Mouse (Mus musculus) ES-E14 (cell line): ENCODE measurements around the gene Ppp1r14c.

ENCODE experiments used
- CHD2 ChIP-seq: IDR thresholded peaks from 2 replicates; pipeline ENCODE4 v1.6.1; 2014; ENCODE audit warnings: mild to moderate bottlenecking, low read depth, low read length, inconsistent platforms
- HCFC1 ChIP-seq: IDR thresholded peaks from 2 replicates; pipeline ENCODE4 v1.6.1; 2012; ENCODE audit warnings: low read length, inconsistent platforms, borderline replicate concordance; ENCODE audit not compliant: insufficient read depth
- MAFK ChIP-seq: IDR thresholded peaks from 2 replicates; pipeline ENCODE4 v1.6.1; 2014; ENCODE audit warnings: mild to moderate bottlenecking, low read depth, low read length, inconsistent platforms; ENCODE audit not compliant: insufficient read depth
- ZC3H11A ChIP-seq: IDR thresholded peaks from 2 replicates; pipeline ENCODE4 v1.6.1; 2012; ENCODE audit warnings: low read depth, mild to moderate bottlenecking, inconsistent platforms, low read length, borderline replicate concordance
- ZNF384 ChIP-seq: IDR thresholded peaks from 2 replicates; pipeline ENCODE4 v1.6.1; 2012; ENCODE audit warnings: low read depth, low read length, inconsistent platforms

GRCm38 (mm10) chr10:3440722-3441471 lies 75.0 kb downstream of the Ppp1r14c start:
- no peak for TF ChIP-seq ZC3H11A
- no peak for TF ChIP-seq ZNF384
- no peak for TF ChIP-seq HCFC1
- no peak for TF ChIP-seq MAFK
- no peak for TF ChIP-seq CHD2
